Mouse (Mus musculus): ENCODE results near the gene Rtn2.

DNA sequence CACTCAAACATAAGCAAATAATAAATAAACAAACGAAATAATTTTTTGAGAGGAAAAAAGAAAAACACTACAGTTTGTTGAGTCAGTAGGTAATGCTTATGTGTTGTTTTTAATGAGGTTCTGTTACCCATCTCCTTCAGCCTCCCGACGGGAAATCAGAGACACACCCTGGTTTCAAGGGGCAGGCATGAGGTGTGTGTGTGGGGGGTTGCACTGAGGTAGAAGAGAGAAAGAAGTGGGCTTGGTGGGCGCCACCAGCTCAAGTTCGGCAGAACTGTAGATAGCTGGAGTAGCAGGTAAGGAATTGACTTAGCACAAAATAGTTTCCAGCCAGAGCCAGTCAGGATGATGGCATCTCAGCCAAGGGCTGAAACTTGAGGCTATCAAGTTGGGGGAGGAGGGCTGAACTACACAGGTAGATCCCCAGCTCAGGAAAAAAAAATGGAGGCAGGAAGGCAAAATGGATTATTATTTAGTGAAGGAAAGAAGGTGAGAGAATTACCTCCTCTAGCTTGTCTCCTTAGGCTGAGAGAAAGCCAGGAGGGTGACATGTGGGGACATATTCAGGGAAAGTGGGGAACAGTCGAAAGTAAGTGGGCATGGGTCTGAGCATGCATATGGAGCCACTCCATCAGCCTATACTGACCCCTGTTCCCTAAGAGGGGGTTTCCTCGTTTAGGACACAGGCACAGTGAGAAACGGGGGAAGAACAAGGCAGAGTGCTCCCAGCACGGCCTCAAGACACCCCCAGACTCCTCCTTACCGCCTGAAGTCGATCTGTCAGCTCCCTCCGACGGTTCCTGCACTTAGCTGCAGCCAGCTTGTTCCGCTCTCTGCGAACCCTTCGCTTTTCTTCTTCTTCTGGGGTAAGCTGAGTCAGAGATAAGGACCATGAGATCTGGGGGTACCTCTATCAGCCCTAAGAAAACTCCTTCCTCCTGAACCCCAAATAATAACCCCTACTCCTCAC, 23.7 kb downstream of the Rtn2 start:
- no peak for TF ChIP-seq CTCF (IDR thresholded peaks at IDR 0.05; ENCODE audit: borderline replicate concordance, extremely low read depth, insufficient read depth, insufficient read length)
- no peak for TF ChIP-seq POLR2A (IDR thresholded peaks at IDR 0.05; ENCODE audit: borderline replicate concordance, extremely low read depth, insufficient read depth, insufficient read length, poor library complexity, severe bottlenecking)

All from brain, embryonic 14.5 days (tissue).